Mouse (Mus musculus) kidney, embryonic 15.5 days (tissue): ENCODE measurements at regions not wholly inside any gene's neighbourhood (a gene's known extent, or its start where the extent isn't known, plus 50 kb on each side); places are given as distances from the start of the nearest gene placed in this dataset.
"Not testable (repeated sequence)": the region's sequence is repeated elsewhere in the genome, so short reads cannot be mapped to it uniquely, and the experiment has no call there.

Source experiments
- ATAC-seq: fragments of 200-750 bp; cut with Nextera tagmentation; replicated peaks from 2 replicates; pipeline ENCODE4 v1.8.0; 2017; ENCODE audit warnings: moderate TSS enrichment; ENCODE audit not compliant: low FRiP score
- H3K27ac ChIP-seq: fragments of 300-500 bp; sonication (generic); 2 replicates; pipeline ENCODE4 v1.5.1; 2015; ENCODE audit warnings: mild to moderate bottlenecking, inconsistent platforms
- H3K27me3 ChIP-seq: fragments of 300-500 bp; sonication (generic); 2 replicates; pipeline ENCODE4 v1.6.1; 2015; ENCODE audit warnings: inconsistent platforms
- H3K36me3 ChIP-seq: fragments of 300-500 bp; sonication (generic); 2 replicates; pipeline ENCODE4 v1.6.1; 2015; ENCODE audit warnings: inconsistent platforms
- H3K4me1 ChIP-seq: fragments of 300-500 bp; sonication (generic); 2 replicates; pipeline ENCODE4 v1.6.1; 2015; ENCODE audit warnings: inconsistent platforms
- H3K4me2 ChIP-seq: fragments of 300-500 bp; sonication (generic); 2 replicates; pipeline ENCODE4 v1.6.1; 2015; ENCODE audit warnings: moderate library complexity, mild to moderate bottlenecking, inconsistent platforms
- H3K4me3 ChIP-seq: fragments of 300-500 bp; sonication (generic); replicated peaks from 2 replicates; pipeline ENCODE4 v1.5.1; 2015; ENCODE audit warnings: mild to moderate bottlenecking, inconsistent platforms
- H3K9ac ChIP-seq: fragments of 300-500 bp; sonication (generic); 2 replicates; pipeline ENCODE4 v1.6.1; 2015; ENCODE audit warnings: mild to moderate bottlenecking, inconsistent platforms
- H3K9me3 ChIP-seq: fragments of 300-500 bp; sonication (generic); replicated peaks from 2 replicates; pipeline ENCODE4 v1.6.1; 2016; ENCODE audit warnings: inconsistent platforms
- WGBS: fragments of 180-500 bp; shearing (Covaris S2); methylation state at CpG from one replicate; pipeline ENCODE4 v1.1.7; 2015; ENCODE audit warnings: mixed read lengths; 5-methylcytosine and 5-hydroxymethylcytosine counted together

GRCm38 (mm10) chr12:8401376-8401775 is 88.1 kb downstream of the Hs1bp3 start:
- WGBS = 94% methylated on average over 2 of the region's 2 CpGs
- Histone ChIP-seq H3K4me3 (no peak overlapping the region), H3K4me2 (no peak overlapping the region), H3K27ac (no peak overlapping the region), H3K9ac (no peak overlapping the region), H3K27me3 (no peaks in the 10 kb centered on the region), H3K9me3 (no peaks in the 10 kb centered on the region), H3K4me1 (peaks cover 10% of the 10 kb centered on the region), H3K36me3 (no peaks in the 10 kb centered on the region)
- no peak for ATAC-seq

GRCm38 (mm10) chr12:8400345-8401130 is 87.3 kb downstream of the Hs1bp3 start:
- ATAC-seq = no peak; the same call in 1 of the 2 replicates
- 79% methylated on average over 10 of the region's 10 CpGs for WGBS
- no peaks in the 10 kb centered on the region for H3K27me3 ChIP-seq
- no peak overlapping the region for H3K9ac ChIP-seq
- no peak overlapping the region for H3K4me2 ChIP-seq
- no peak overlapping the region for H3K4me3 ChIP-seq
- no peaks in the 10 kb centered on the region for H3K9me3 ChIP-seq
- no peaks in the 10 kb centered on the region for H3K36me3 ChIP-seq
- peaks cover 10% of the 10 kb centered on the region for H3K4me1 ChIP-seq
- H3K27ac ChIP-seq = peak overlapping the region; percentile 61

GRCm38 (mm10) chr12:8398852-8399251 is 85.6 kb downstream of the Hs1bp3 start:
- H3K36me3 ChIP-seq = no peaks in the 10 kb centered on the region

GRCm38 (mm10) chr12:8396408-8396807 is 83.2 kb downstream of the Hs1bp3 start:
- 72% methylated on average over 6 of the region's 6 CpGs for WGBS
- not testable (repeated sequence) for H3K4me2 ChIP-seq, H3K36me3 ChIP-seq, H3K27me3 ChIP-seq, ATAC-seq, H3K4me3 ChIP-seq, H3K27ac ChIP-seq, H3K9me3 ChIP-seq, H3K9ac ChIP-seq
- peaks cover 12% of the 10 kb centered on the region for H3K4me1 ChIP-seq

More at GRCm38 (mm10) chr12:8398852-8399251, 85.6 kb downstream of the Hs1bp3 start:
- peaks cover 22% of the 10 kb centered on the region for H3K4me1 ChIP-seq
- H3K27me3 ChIP-seq = no peaks in the 10 kb centered on the region
- no peak overlapping the region for H3K9ac ChIP-seq
- no peak overlapping the region for H3K4me3 ChIP-seq
- H3K27ac ChIP-seq = no peak overlapping the region
- no peaks in the 10 kb centered on the region for H3K9me3 ChIP-seq
- H3K4me2 ChIP-seq = no peak overlapping the region
- WGBS = 86% methylated on average over 3 of the region's 3 CpGs
- no peak for ATAC-seq

GRCm38 (mm10) chr12:8394894-8395297 is 81.7 kb downstream of the Hs1bp3 start:
- H3K4me2 ChIP-seq = no peak overlapping the region
- peak; percentile 40; the same call in 1 of the 2 replicates for ATAC-seq
- H3K4me1 ChIP-seq = peaks cover 12% of the 10 kb centered on the region
- no peak overlapping the region for H3K9ac ChIP-seq
- no peaks in the 10 kb centered on the region for H3K9me3 ChIP-seq
- H3K27ac ChIP-seq = peak overlapping the region; percentile 69
- no peaks in the 10 kb centered on the region for H3K36me3 ChIP-seq
- H3K4me3 ChIP-seq = no peak overlapping the region
- no peaks in the 10 kb centered on the region for H3K27me3 ChIP-seq
- WGBS = 35% methylated on average over 6 of the region's 6 CpGs

- 69% methylated on average over 3 of the region's 3 CpGs for WGBS
- no peak overlapping the region for H3K4me3 ChIP-seq
- no peaks in the 10 kb centered on the region for H3K36me3 ChIP-seq
- H3K27me3 ChIP-seq = no peaks in the 10 kb centered on the region
- H3K9ac ChIP-seq = no peak overlapping the region
- H3K9me3 ChIP-seq = no peaks in the 10 kb centered on the region
- no peak for ATAC-seq
- no peak overlapping the region for H3K4me2 ChIP-seq
- H3K4me1 ChIP-seq = peaks cover 12% of the 10 kb centered on the region
- no peak overlapping the region for H3K27ac ChIP-seq
Observed at GRCm38 (mm10) chr12:8393976-8394375, 80.7 kb downstream of the Hs1bp3 start.
